Comparison of ENCODE assay signal across 17 mouse cellular contexts in genomic region chrX:85869914-85870483, GRCm38 (mm10). TPM values are rescaled to one million over a fixed set of nuclear protein-coding genes. Genes with fewer than 3 reads are reported as not detected.
DNase-seq lines count a peak whose midpoint lies in the region; ATAC-seq and TF ChIP-seq lines count a peak whose summit lies in the region.
"Had no signal": no experiment of that assay in that cellular context is flagged by ENCODE, and none has a peak within 500 bp of the region (broad histone marks: within the 10 kb centered on the region; RNA-seq: fewer than 3 reads in every experiment).

Gene 5430427O19Rik, plus strand, starts transcription at chrX:85870354.

- H3K36me3 ChIP-seq in testis, adult 2 months (ENCODE audit: control insufficient read depth, insufficient read depth, low read length), result no peaks in the 10 kb centered on the region
- H3K36me3 ChIP-seq in forebrain, embryonic 15.5 days, result no peaks in the 10 kb centered on the region
- H3K36me3 ChIP-seq: embryonic facial prominence, embryonic 10.5 days; hindbrain, embryonic 15.5 days had no signal

- TF ChIP-seq POLR2A in testis, adult 2 months (IDR thresholded peaks at IDR 0.05; ENCODE audit: control insufficient read depth, low read depth, low read length), result no peak

- no peaks in the 10 kb centered on the region for H3K27me3 ChIP-seq in testis, adult 2 months (ENCODE audit: control insufficient read depth, insufficient read depth, low read length)
- no peaks in the 10 kb centered on the region for H3K27me3 ChIP-seq in forebrain, embryonic 15.5 days
- H3K27me3 ChIP-seq: hindbrain, embryonic 15.5 days had no signal

- H3K9me3 ChIP-seq in forebrain, embryonic 15.5 days, result no peaks in the 10 kb centered on the region
- H3K9me3 ChIP-seq: embryonic facial prominence, embryonic 10.5 days; hindbrain, embryonic 15.5 days had no signal

- H3K9ac ChIP-seq in forebrain, embryonic 15.5 days (replicated peaks), result no peak within 1 kb of the TSS
- H3K9ac ChIP-seq: hindbrain, embryonic 15.5 days had no signal

- no peaks in the 10 kb centered on the region for H3K4me1 ChIP-seq in testis, adult 2 months (ENCODE audit: control insufficient read depth, insufficient read depth, low read length)
- no peaks in the 10 kb centered on the region for H3K4me1 ChIP-seq in forebrain, embryonic 15.5 days
- H3K4me1 ChIP-seq: embryonic facial prominence, embryonic 10.5 days; hindbrain, embryonic 15.5 days had no signal

- WGBS in forebrain, embryonic 15.5 days, result 81% methylated on average over 3 of the region's 3 CpGs

- no peak for DNase-seq in testis, postnatal 10 days (ENCODE audit: low spot score)
- DNase-seq in gastrocnemius, adult 8-10 months (ENCODE audit: low spot score in 2 of 2), result no peak
- no peak for DNase-seq in heart, postnatal 4 days
- no peak for DNase-seq in adrenal gland, postnatal 10 days
- DNase-seq: adrenal gland, adult 2 months; cerebellum, postnatal 25 days; gastrocnemius, adult 2 months; kidney, adult 8-10 months; right cerebral cortex, postnatal 14 days had no signal

- H3K4me3 ChIP-seq in testis, adult 2 months (ENCODE audit: control insufficient read depth, low read depth, low read length), result no peak within 1 kb of the TSS
- no peak within 1 kb of the TSS for H3K4me3 ChIP-seq in forebrain, embryonic 15.5 days
- H3K4me3 ChIP-seq: embryonic facial prominence, embryonic 10.5 days; erythroblast, embryonic 14.5 days; gastrocnemius, adult 2 months; hindbrain, embryonic 15.5 days had no signal

- no peak within 1 kb of the TSS for H3K4me2 ChIP-seq in forebrain, embryonic 15.5 days (replicated peaks)
- H3K4me2 ChIP-seq: hindbrain, embryonic 15.5 days had no signal

- TF ChIP-seq CTCF in testis, adult 2 months (IDR thresholded peaks at IDR 0.05; ENCODE audit: control insufficient read depth, insufficient read depth, insufficient replicate concordance, low read depth, low read length), result no peak

- peak; percentile 15 for ATAC-seq in activated CD4-positive, CD25-positive, alpha-beta regulatory T cell, adult 4 months
- ATAC-seq in megakaryocyte, adult 5-6 weeks (ENCODE audit: poor library complexity, severe bottlenecking), result peak; percentile 67
- ATAC-seq in forebrain, embryonic 15.5 days (replicated peaks), result no peak
- ATAC-seq: forebrain, embryonic 16.5 days had no signal

- 0 out of 2 replicates have a peak within 1 kb of the TSS, but pooled peaks have one; percentile 4 for H3K27ac ChIP-seq in testis, adult 2 months (ENCODE audit: control insufficient read depth, insufficient read depth, low read depth, low read length)
- no peak within 1 kb of the TSS for H3K27ac ChIP-seq in forebrain, embryonic 15.5 days (replicated peaks)
- H3K27ac ChIP-seq: embryonic facial prominence, embryonic 10.5 days; gastrocnemius, adult 2 months; hindbrain, embryonic 15.5 days had no signal

RNA-seq across cellular contexts. Expression of gene 5430427O19Rik, which starts in this region (rescaled TPM):
- not detected in 2 replicates for polyA plus RNA-seq in testis, adult 2 months (2012; rRNA removed)
- 1 to 10 TPM; 2.8 to 3.0 TPM for polyA plus RNA-seq in activated CD4-positive, CD25-positive, alpha-beta regulatory T cell, adult 4 months (2017; shearing (Covaris generic))
- total RNA-seq in megakaryocyte, adult 5-6 weeks (2015), result 16.7 and 18.2 TPM in 2 replicates
- 14.5 and 16.2 TPM in 2 replicates for total RNA-seq in megakaryocyte, adult 5-6 weeks (2017)
- under 1 TPM in 3 of 4 experiments, not detected in 1; 0.07 to 0.24 (median 0.07) TPM for total RNA-seq in gastrocnemius, adult 8-10 months (2022)
- under 1 TPM in 1 of 2 experiments, not detected in 1; 0.07 TPM for total RNA-seq in heart, postnatal 4 days (2021)
- under 1 TPM; 0.24 TPM for total RNA-seq in adrenal gland, postnatal 10 days (2021)
- polyA plus RNA-seq in forebrain, embryonic 15.5 days (2015; fragmentation: Nextera tagmentation; extraction: Ambion mirVana), result 0.04 and 0.06 TPM in 2 replicates
- polyA plus RNA-seq: adrenal gland, adult 2 months; embryonic facial prominence, embryonic 10.5 days; erythroblast, embryonic 14.5 days; hindbrain, embryonic 15.5 days had no signal

Comparison
In these comparisons a context has a peak if more than half of its experiments do, and no peak if none do; other contexts are left out.
1. RNA of gene 5430427O19Rik (total RNA-seq): 14.5 to 18.2 TPM in megakaryocyte, adult 5-6 weeks; 0.24 TPM in adrenal gland, postnatal 10 days, 0.07 to 0.24 TPM in gastrocnemius, adult 8-10 months and 0.07 TPM in heart, postnatal 4 days; every median in the first group is over 10 times any median in the second.